Mouse (Mus musculus) neutrophil, adult 5-6 weeks (primary cell): ENCODE measurements around the gene Pianp. TPM values are rescaled to one million over a fixed set of nuclear protein-coding genes. Genes with fewer than 3 reads are reported as not detected.

Experiments
- total RNA-seq: library from RNA; stranded (forward); fragments of 200-1000 nt; gene quantifications from 2 replicates; pipeline ENCODE4 v1.2.3, GENCODE M21; 2017

The Pianp gene
- total RNA-seq, 1 experiment from 2014 or later: not detected

Other genes with a start within 250 kb of the Pianp start
- 0.74 TPM in 1 of 2 replicates, not detected in the other for gene Gm45234, start 240.7 kb upstream of the Pianp start, total RNA-seq
- gene Atn1, start 240.2 kb upstream of the Pianp start, total RNA-seq: 6.5 and 11.6 TPM in 2 replicates
- not detected in 2 replicates for gene Eno2, start 227.0 kb upstream of the Pianp start, total RNA-seq
- gene Lrrc23, start 217.0 kb upstream of the Pianp start, total RNA-seq: 6.8 and 7.9 TPM in 2 replicates
- 10.5 and 10.9 TPM in 2 replicates for gene Spsb2, start 188.0 kb upstream of the Pianp start, total RNA-seq
- gene Tpi1, start 182.4 kb upstream of the Pianp start, total RNA-seq: 43.0 and 64.8 TPM in 2 replicates
- 35.1 and 50.1 TPM in 2 replicates for gene Usp5, start 167.2 kb upstream of the Pianp start, total RNA-seq
- gene Cdca3, start 167.1 kb upstream of the Pianp start, total RNA-seq: 1.4 and 3.0 TPM in 2 replicates
- gene Gnb3, start 156.4 kb upstream of the Pianp start, total RNA-seq: 0.70 TPM in 1 of 2 replicates, not detected in the other
- gene P3h3, start 138.9 kb upstream of the Pianp start, total RNA-seq: not detected in 2 replicates
- not detected in 2 replicates for gene Gpr162, start 132.7 kb upstream of the Pianp start, total RNA-seq
- 6.8 and 7.1 TPM in 2 replicates for gene Cd4, start 108.5 kb upstream of the Pianp start, total RNA-seq
- 0.25 and 0.70 TPM in 2 replicates for gene Lag3, start 85.0 kb upstream of the Pianp start, total RNA-seq
- gene Ptms, start 76.6 kb upstream of the Pianp start, total RNA-seq: 94.0 and 109 TPM in 2 replicates
- 56.3 and 57.7 TPM in 2 replicates for gene Mlf2, start 65.3 kb upstream of the Pianp start, total RNA-seq
- 19.1 and 23.7 TPM in 2 replicates for gene Cops7a, start 31.2 kb upstream of the Pianp start, total RNA-seq
- gene Zfp384, start 12.5 kb downstream of the Pianp start, total RNA-seq: 45.1 and 58.1 TPM in 2 replicates
- gene Ing4, start 43.1 kb downstream of the Pianp start, total RNA-seq: 136 and 143 TPM in 2 replicates
- 26.8 and 32.7 TPM in 2 replicates for gene Acrbp, start 53.0 kb downstream of the Pianp start, total RNA-seq
- gene Lpar5, start 71.2 kb downstream of the Pianp start, total RNA-seq: 1.6 and 3.1 TPM in 2 replicates
- 363 and 367 TPM in 2 replicates for gene Chd4, start 99.3 kb downstream of the Pianp start, total RNA-seq
- gene Nop2, start 135.2 kb downstream of the Pianp start, total RNA-seq: 26.8 and 26.9 TPM in 2 replicates
- gene Iffo1, start 148.5 kb downstream of the Pianp start, total RNA-seq: 36.6 and 37.5 TPM in 2 replicates
- gene Gapdh, start 169.8 kb downstream of the Pianp start, total RNA-seq: 562 and 577 TPM in 2 replicates
- gene Ncapd2, start 195.0 kb downstream of the Pianp start, total RNA-seq: 42.5 and 66.2 TPM in 2 replicates
- 23.8 and 25.4 TPM in 2 replicates for gene Mrpl51, start 195.1 kb downstream of the Pianp start, total RNA-seq
- 56.0 and 57.8 TPM in 2 replicates for gene Vamp1, start 218.9 kb downstream of the Pianp start, total RNA-seq
- gene Tapbpl, start 235.2 kb downstream of the Pianp start, total RNA-seq: 22.1 and 24.0 TPM in 2 replicates
- gene Cd27, start 240.3 kb downstream of the Pianp start, total RNA-seq: 23.3 and 25.0 TPM in 2 replicates